Mouse (Mus musculus) small intestine, adult 2 months (tissue): ENCODE data around the gene Asgr1.

Experiments
- CTCF ChIP-seq: fragments of 200-500 bp; IDR thresholded peaks from 2 replicates; pipeline ENCODE4 v1.5.1; 2012; ENCODE audit warnings: low read depth, mild to moderate bottlenecking, control low read depth, inconsistent platforms, low read length, moderate library complexity, mixed read lengths; ENCODE audit not compliant: insufficient replicate concordance, insufficient read length; ENCODE audit errors: extremely low read depth
- POLR2A ChIP-seq: fragments of 200-500 bp; IDR thresholded peaks from 2 replicates; pipeline ENCODE4 v1.6.1; 2012; ENCODE audit warnings: low read depth, mild to moderate bottlenecking, control low read depth, inconsistent platforms, low read length, moderate library complexity

DNA sequence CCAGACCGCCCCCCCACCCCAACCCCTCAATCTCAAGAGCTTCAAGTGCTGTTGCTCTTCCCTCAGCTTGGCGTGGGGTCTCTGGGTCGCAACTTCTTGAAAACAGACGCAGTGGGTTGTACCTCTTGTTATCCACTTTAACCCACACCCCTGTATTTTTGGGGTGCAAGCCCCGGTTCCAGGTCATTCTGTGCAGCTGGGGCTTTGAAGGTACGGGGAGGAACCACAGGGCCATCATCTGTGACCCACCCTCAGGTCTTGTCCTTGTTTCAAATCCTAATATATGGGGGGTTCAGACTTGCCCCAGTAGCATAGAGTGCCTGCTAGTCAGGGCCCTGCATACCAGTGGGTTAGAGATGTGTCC, 29.8 kb upstream of the Asgr1 start:
- TF ChIP-seq CTCF (no peak), POLR2A (no peak)
